Mouse (Mus musculus) midbrain, embryonic 11.5 days (tissue): ENCODE measurements around the gene Prap1. TPM values are rescaled to one million over a fixed set of nuclear protein-coding genes. Genes with fewer than 3 reads are reported as not detected.

Experiments used
- ATAC-seq: fragments of 200-750 bp; cut with Nextera tagmentation; 2 replicates; pipeline ENCODE4 v1.8.0; 2017; ENCODE audit warnings: moderate TSS enrichment, moderate library complexity; ENCODE audit not compliant: low FRiP score
- DNase-seq: peaks from one replicate; pipeline ENCODE4 v3.0.0; 2015; ENCODE audit warnings: low spot score; ENCODE audit errors: missing footprints
- H3K27ac ChIP-seq: fragments of 300-500 bp; sonication (generic); 2 replicates; pipeline ENCODE4 v1.5.1; 2014; ENCODE audit warnings: low read depth, low read length
- H3K27me3 ChIP-seq: fragments of 300-500 bp; sonication (generic); 2 replicates; pipeline ENCODE4 v1.6.1; 2014; ENCODE audit warnings: mild to moderate bottlenecking, low read length, moderate library complexity, mixed read lengths; ENCODE audit not compliant: control insufficient read depth, insufficient read depth
- H3K36me3 ChIP-seq: fragments of 300-500 bp; sonication (generic); 2 replicates; pipeline ENCODE4 v1.6.1; 2014; ENCODE audit warnings: mild to moderate bottlenecking, low read length, moderate library complexity, mixed read lengths; ENCODE audit not compliant: control insufficient read depth, insufficient read depth
- H3K4me1 ChIP-seq: fragments of 300-500 bp; sonication (generic); 2 replicates; pipeline ENCODE4 v1.6.1; 2014; ENCODE audit warnings: low read length; ENCODE audit not compliant: control insufficient read depth, insufficient read depth
- H3K4me2 ChIP-seq: fragments of 300-500 bp; sonication (generic); 2 replicates; pipeline ENCODE4 v1.6.1; 2014; ENCODE audit warnings: mild to moderate bottlenecking, moderate library complexity
- H3K4me3 ChIP-seq: fragments of 300-500 bp; sonication (generic); 2 replicates; pipeline ENCODE4 v1.5.1; 2014; ENCODE audit warnings: low read depth, low read length
- H3K9ac ChIP-seq: fragments of 300-500 bp; sonication (generic); 2 replicates; pipeline ENCODE4 v1.6.1; 2014; ENCODE audit warnings: low read length
- H3K9me3 ChIP-seq: fragments of 300-500 bp; sonication (generic); 2 replicates; pipeline ENCODE4 v1.6.1; 2016; ENCODE audit warnings: low read length; ENCODE audit not compliant: control insufficient read depth
- WGBS: fragments of 180-500 bp; shearing (Covaris S2); extraction: QIAGEN DNeasy Blood & Tissue Kit; methylation state at CpG from one replicate; pipeline ENCODE4 v1.1.7; 2014; 5-methylcytosine and 5-hydroxymethylcytosine counted together
- polyA plus RNA-seq: library from polyadenylated mRNA; unstranded; fragments of >200 nt; fragmentation: Nextera tagmentation; extraction: Ambion mirVana; gene quantifications from 2 replicates; pipeline ENCODE4 v1.2.1, GENCODE M21; 2014

Prap1 gene
- polyA plus RNA-seq, 1 experiment from 2014 or later, result not detected

DNA sequence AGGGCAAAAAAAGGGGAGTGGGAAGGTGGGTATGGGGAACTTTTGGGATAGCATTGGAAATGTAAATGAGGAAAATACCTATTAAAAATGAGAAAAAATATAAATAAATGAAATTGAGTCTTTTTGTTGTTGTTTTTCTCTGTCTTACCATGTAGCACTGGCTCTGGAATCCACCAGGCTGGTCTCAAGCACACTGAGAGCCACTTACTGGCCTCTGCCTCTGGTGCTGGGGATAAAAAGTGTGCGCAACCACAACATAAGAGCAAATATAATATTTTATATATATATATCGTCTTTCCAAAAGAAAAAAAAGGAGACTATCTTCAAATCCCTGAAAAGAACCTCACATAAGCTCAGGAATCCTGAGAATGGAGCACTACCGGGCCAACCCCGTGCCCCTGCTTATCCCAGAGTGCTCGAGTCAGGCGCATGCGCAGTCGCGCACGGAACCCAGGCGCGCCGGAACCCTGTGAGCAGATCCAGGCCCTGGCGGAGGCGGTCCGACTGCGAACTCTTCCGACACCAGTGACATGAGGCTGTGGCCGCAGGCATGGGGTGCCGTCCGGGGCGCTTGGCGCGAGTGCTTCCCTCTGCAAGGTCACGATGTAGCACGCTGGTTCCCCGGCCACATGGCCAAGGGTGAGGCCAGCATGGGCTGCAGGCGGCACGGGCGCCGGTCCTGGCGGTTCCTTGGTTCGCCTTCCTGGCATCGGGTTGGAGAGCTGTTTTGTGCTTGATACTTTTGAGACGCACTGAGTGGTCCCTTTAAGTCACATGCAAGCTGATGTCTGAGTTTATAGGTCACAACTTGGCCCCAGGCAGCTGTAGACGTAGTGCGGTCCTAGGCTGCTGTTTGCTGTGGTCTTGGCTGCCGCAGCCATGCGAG is 44.2 kb downstream of the Prap1 start, which contains the start of gene Mtg1:
Mtg1 (plus strand) TSS at position 430 of the 886 bp plus-strand sequence.
- DNase-seq (peak; percentile 99), ATAC-seq (peak; percentile 97)
- WGBS, result 3% methylated on average over 39 of the region's 39 CpGs
- Histone ChIP-seq H3K4me1 (peaks cover 6% of the 10 kb centered on the region), H3K9ac (peak within 1 kb of the TSS; percentile 81), H3K27ac (no peak within 1 kb of the TSS), H3K36me3 (no peaks in the 10 kb centered on the region), H3K27me3 (no peaks in the 10 kb centered on the region), H3K9me3 (no peaks in the 10 kb centered on the region), H3K4me3 (peak within 1 kb of the TSS; percentile 59), H3K4me2 (peak within 1 kb of the TSS; percentile 96)

DNA sequence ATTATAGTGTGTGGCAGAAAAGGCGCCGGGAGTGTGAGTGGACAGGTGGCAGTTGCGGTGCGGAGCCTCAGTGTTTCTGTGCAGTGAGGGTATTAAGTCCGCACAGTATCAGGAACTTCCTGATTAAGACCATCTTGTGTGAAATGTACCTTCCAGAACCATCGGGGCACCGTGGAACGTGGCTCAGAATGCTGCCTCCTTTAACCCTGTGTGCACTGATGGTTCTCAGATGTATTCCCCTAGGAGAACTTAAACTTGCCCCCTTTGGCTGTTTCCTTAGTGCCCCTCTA is 44.8 kb downstream of the Prap1 start:
- no peaks in the 10 kb centered on the region for H3K36me3 ChIP-seq
- ATAC-seq (no peak), DNase-seq (peak; percentile 91)
- H3K27me3 ChIP-seq, result no peaks in the 10 kb centered on the region
- H3K4me2 ChIP-seq, result peak overlapping the region; percentile 96
- WGBS, result 1% methylated on average over 8 of the region's 8 CpGs
- peak overlapping the region; percentile 81 for H3K9ac ChIP-seq
- H3K4me3 ChIP-seq, result peak overlapping the region; percentile 59
- H3K9me3 ChIP-seq, result no peaks in the 10 kb centered on the region
- H3K27ac ChIP-seq, result no peak overlapping the region
- peaks cover 6% of the 10 kb centered on the region for H3K4me1 ChIP-seq

DNA sequence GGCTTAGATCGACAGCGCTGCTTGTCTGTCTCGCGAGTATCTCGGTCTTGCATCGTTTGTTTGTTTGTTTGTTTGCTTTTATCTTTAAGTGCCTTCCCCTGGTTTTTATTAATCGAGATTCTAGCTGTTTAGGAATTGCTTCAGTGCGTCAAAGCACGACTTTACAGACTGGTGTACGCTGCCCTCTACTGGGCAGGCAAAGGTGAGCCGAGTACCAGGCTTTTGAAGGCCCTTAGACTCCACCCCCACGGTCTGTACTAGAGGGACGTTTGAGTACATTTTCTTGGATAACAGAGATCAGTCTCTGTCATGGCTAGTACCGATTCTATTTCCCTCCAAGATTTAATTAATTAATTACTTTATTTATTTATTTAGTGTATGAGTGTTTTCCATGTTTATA is 48.2 kb downstream of the Prap1 start:
- Histone ChIP-seq H3K9me3 (no peaks in the 10 kb centered on the region), H3K4me2 (no peak overlapping the region), H3K4me3 (no peak overlapping the region), H3K27me3 (no peaks in the 10 kb centered on the region), H3K27ac (no peak overlapping the region), H3K4me1 (peaks cover 6% of the 10 kb centered on the region), H3K36me3 (no peaks in the 10 kb centered on the region), H3K9ac (no peak overlapping the region)
- ATAC-seq, result no peak
- WGBS, result 4% methylated on average over 14 of the region's 14 CpGs
- DNase-seq, result peak; percentile 88

DNA sequence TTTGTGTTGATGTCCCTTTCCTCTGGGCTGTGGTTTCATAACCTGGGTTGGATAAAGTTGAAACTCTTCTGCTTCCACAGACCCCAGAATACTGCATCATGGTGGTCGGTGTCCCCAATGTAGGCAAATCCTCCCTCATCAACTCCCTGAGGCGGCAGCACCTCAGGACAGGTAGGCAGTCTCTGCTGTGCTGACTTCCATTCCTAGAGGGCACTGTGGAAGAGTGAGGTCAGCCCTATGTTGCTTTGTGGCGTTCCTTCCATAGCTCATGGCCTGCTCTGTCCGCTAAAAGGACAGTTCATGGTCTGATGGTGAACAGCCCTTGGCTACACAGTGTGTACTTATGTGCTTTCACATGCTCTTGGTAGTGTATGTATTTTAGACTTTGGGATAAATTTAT is 51.4 kb downstream of the Prap1 start:
- no peak for ATAC-seq

More for the DNA sequence above, 51.4 kb downstream of the Prap1 start:
- Histone ChIP-seq H3K27me3 (no peaks in the 10 kb centered on the region), H3K4me1 (no peaks in the 10 kb centered on the region), H3K9me3 (no peaks in the 10 kb centered on the region), H3K27ac (no peak overlapping the region), H3K9ac (no peak overlapping the region), H3K36me3 (no peaks in the 10 kb centered on the region), H3K4me3 (no peak overlapping the region), H3K4me2 (no peak overlapping the region)
- 89% methylated on average over 4 of the region's 4 CpGs for WGBS
- DNase-seq, result no peak

Other genes with a start within 250 kb of the Prap1 start
- gene Kndc1, start 198.7 kb upstream of the Prap1 start, polyA plus RNA-seq, result 0.55 and 0.79 TPM in 2 replicates
- gene Utf1, start 149.6 kb upstream of the Prap1 start, polyA plus RNA-seq, result not detected in 2 replicates
- gene 6430531B16Rik, start 114.6 kb upstream of the Prap1 start, polyA plus RNA-seq, result 0.34 and 1.2 TPM in 2 replicates
- gene Adam8, start 100.8 kb upstream of the Prap1 start, polyA plus RNA-seq, result 1.8 TPM in 2 replicates
- 36.3 and 43.1 TPM in 2 replicates for gene Zfp511, start 57.0 kb upstream of the Prap1 start, polyA plus RNA-seq
- 58.9 and 62.6 TPM in 2 replicates for gene Tubgcp2, start 56.7 kb upstream of the Prap1 start, polyA plus RNA-seq
- gene Msx3, start 44.3 kb upstream of the Prap1 start, polyA plus RNA-seq, result 6.1 and 8.0 TPM in 2 replicates
- gene Caly, start 10.8 kb upstream of the Prap1 start, polyA plus RNA-seq, result 7.6 and 8.8 TPM in 2 replicates
- gene Fuom, start 9.0 kb downstream of the Prap1 start, polyA plus RNA-seq, result 13.5 and 13.8 TPM in 2 replicates
- gene Paox, start 22.4 kb downstream of the Prap1 start, polyA plus RNA-seq, result 12.1 and 14.7 TPM in 2 replicates
- 163 and 178 TPM in 2 replicates for gene Echs1, start 23.1 kb downstream of the Prap1 start, polyA plus RNA-seq
- gene Mtg1, start 44.2 kb downstream of the Prap1 start, polyA plus RNA-seq, result 21.4 and 31.2 TPM in 2 replicates
- 0.59 and 0.89 TPM in 2 replicates for gene Sprn, start 61.5 kb downstream of the Prap1 start, polyA plus RNA-seq
- not detected in 2 replicates for gene Olfr522, start 71.4 kb downstream of the Prap1 start, polyA plus RNA-seq
- not detected in 2 replicates for gene Olfr523, start 79.8 kb downstream of the Prap1 start, polyA plus RNA-seq
- not detected in 2 replicates for gene Olfr524, start 112.6 kb downstream of the Prap1 start, polyA plus RNA-seq
- gene Cd163l1, start 124.9 kb downstream of the Prap1 start, polyA plus RNA-seq, result not detected in 2 replicates
- not detected in 2 replicates for gene 5830411N06Rik, start 153.9 kb downstream of the Prap1 start, polyA plus RNA-seq
- gene Olfr525, start 227.5 kb downstream of the Prap1 start, polyA plus RNA-seq, result not detected in 2 replicates
- gene Olfr527, start 240.6 kb downstream of the Prap1 start, polyA plus RNA-seq, result not detected in 2 replicates